8 mouse cellular contexts compared by ENCODE assay signal in the genomic region with DNA sequence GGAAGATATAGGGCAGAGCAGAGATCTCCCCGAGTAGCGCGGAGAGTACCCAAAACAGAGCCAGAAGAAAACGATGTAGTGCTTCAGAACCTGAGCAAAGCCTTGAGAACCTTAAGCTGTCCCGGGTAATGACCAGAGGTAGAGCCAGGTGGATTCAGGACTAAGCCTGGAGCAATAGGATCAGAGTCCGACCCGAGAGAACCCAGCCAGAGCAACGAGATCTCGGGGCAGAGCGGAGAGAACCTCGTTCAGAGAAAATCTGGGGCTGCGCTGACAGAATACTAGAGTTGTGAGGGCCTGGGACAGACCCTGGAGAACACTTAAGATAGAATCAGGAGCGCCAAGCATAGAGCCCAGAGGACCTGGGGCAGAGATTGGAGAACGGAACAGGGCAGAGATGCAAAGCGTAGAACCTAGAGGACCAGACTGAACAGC. TPM values are rescaled to one million over a fixed set of nuclear protein-coding genes. Genes with fewer than 3 reads are reported as not detected.
DNase-seq lines count a peak whose midpoint lies in the region; ATAC-seq and TF ChIP-seq lines count a peak whose summit lies in the region.

No protein-coding gene starts in this region.

- peak overlapping the region; percentile 92 for H3K4me2 ChIP-seq in kidney, postnatal 0 days (ENCODE audit: low read length)
- H3K4me2 ChIP-seq in midbrain, embryonic 13.5 days (replicated peaks): peak overlapping the region; percentile 80

- 0 out of 2 replicates have a peak, but pooled peaks cover 4% of the 10 kb centered on the region for H3K27me3 ChIP-seq in kidney, postnatal 0 days (ENCODE audit: insufficient read depth, low read length)
- peaks cover 48% of the 10 kb centered on the region for H3K27me3 ChIP-seq in midbrain, embryonic 13.5 days

- H3K9ac ChIP-seq in kidney, postnatal 0 days (ENCODE audit: low read depth, low read length): peak overlapping the region; percentile 63
- H3K9ac ChIP-seq in midbrain, embryonic 13.5 days (replicated peaks): peak overlapping the region; percentile 78

- H3K9me3 ChIP-seq in kidney, postnatal 0 days (replicated peaks; ENCODE audit: low read length): no peaks in the 10 kb centered on the region
- H3K9me3 ChIP-seq in midbrain, embryonic 13.5 days: no peaks in the 10 kb centered on the region

- no peak for ATAC-seq in kidney, postnatal 0 days (replicated peaks; ENCODE audit: low FRiP score, low read depth)
- peak; percentile 21 for ATAC-seq in midbrain, embryonic 13.5 days

- no peak for TF ChIP-seq CTCF in kidney, postnatal 0 days (IDR thresholded peaks at IDR 0.05; ENCODE audit: low read depth)

- no peak overlapping the region for H3K27ac ChIP-seq in kidney, postnatal 0 days
- no peak overlapping the region for H3K27ac ChIP-seq in midbrain, embryonic 13.5 days

- peak overlapping the region; percentile 73 for H3K4me3 ChIP-seq in kidney, postnatal 0 days (replicated peaks; ENCODE audit: low read depth, low read length)
- H3K4me3 ChIP-seq in midbrain, embryonic 13.5 days (replicated peaks): peak overlapping the region; percentile 71

- no peaks in the 10 kb centered on the region for H3K36me3 ChIP-seq in kidney, postnatal 0 days (ENCODE audit: insufficient read depth, low read length)
- H3K36me3 ChIP-seq in midbrain, embryonic 13.5 days: no peaks in the 10 kb centered on the region

- DNase-seq in embryo, embryonic 10.5 days (ENCODE audit: low spot score): peak; percentile 53
- no peak for DNase-seq in embryo, embryonic 9.5 days (ENCODE audit: extremely low spot score)
- peak; percentile 36 for DNase-seq in ES-CJ7 (ENCODE audit: low read depth, low spot score)
- DNase-seq in gastrocnemius, postnatal 14 days: peak; percentile 18
- peak; percentile 34 for DNase-seq in kidney, postnatal 0 days (ENCODE audit: low spot score)
- no peak for DNase-seq in T-cell, adult 2 months (ENCODE audit: low spot score)
- DNase-seq in urinary bladder, postnatal 10 days (ENCODE audit: low spot score): no peak

- peaks cover 19% of the 10 kb centered on the region; the same call in 1 of the 2 replicates for H3K4me1 ChIP-seq in kidney, postnatal 0 days (replicated peaks; ENCODE audit: insufficient read depth, low read length)
- H3K4me1 ChIP-seq in midbrain, embryonic 13.5 days (replicated peaks): peaks cover 34% of the 10 kb centered on the region

- 2% methylated on average over 15 of the region's 15 CpGs for WGBS in kidney, postnatal 0 days
- WGBS in midbrain, embryonic 13.5 days: 3% methylated on average over 15 of the region's 15 CpGs

- intact Hi-C loops in gastrocnemius, postnatal 14 days (cut with DNase I; ENCODE audit: low total_unique reads): no loop called here

RNA-seq across cellular contexts. Expression of gene Tmtc1, which starts 0.9 kb away (rescaled TPM):
- total RNA-seq in gastrocnemius, postnatal 14 days (2021): 10 to 100 TPM; 46.0 to 52.6 TPM
- 1.1 and 1.4 TPM in 2 replicates for polyA plus RNA-seq in kidney, postnatal 0 days (2015; fragmentation: Nextera tagmentation; extraction: Ambion mirVana)
- 1.3 and 2.9 TPM in 2 replicates for polyA plus RNA-seq in midbrain, embryonic 13.5 days (2015; fragmentation: Nextera tagmentation; extraction: Ambion mirVana)

Comparison
In these comparisons a context has a peak if more than half of its experiments do, and no peak if none do; other contexts are left out.
1. DNase-seq: peak in embryo, embryonic 10.5 days (single experiment), ES-CJ7 (single experiment), gastrocnemius, postnatal 14 days (single experiment) and kidney, postnatal 0 days (single experiment); none in embryo, embryonic 9.5 days (single experiment), T-cell, adult 2 months (single experiment) and urinary bladder, postnatal 10 days (single experiment).